Mouse (Mus musculus): ENCODE results near the gene Zfp185. TPM values are rescaled to one million over a fixed set of nuclear protein-coding genes. Genes with fewer than 3 reads are reported as not detected.

The Zfp185 gene
- polyA plus RNA-seq (2015; fragmentation: Nextera tagmentation; extraction: Ambion mirVana), result 15.4 and 17.3 TPM in 2 replicates

DNA sequence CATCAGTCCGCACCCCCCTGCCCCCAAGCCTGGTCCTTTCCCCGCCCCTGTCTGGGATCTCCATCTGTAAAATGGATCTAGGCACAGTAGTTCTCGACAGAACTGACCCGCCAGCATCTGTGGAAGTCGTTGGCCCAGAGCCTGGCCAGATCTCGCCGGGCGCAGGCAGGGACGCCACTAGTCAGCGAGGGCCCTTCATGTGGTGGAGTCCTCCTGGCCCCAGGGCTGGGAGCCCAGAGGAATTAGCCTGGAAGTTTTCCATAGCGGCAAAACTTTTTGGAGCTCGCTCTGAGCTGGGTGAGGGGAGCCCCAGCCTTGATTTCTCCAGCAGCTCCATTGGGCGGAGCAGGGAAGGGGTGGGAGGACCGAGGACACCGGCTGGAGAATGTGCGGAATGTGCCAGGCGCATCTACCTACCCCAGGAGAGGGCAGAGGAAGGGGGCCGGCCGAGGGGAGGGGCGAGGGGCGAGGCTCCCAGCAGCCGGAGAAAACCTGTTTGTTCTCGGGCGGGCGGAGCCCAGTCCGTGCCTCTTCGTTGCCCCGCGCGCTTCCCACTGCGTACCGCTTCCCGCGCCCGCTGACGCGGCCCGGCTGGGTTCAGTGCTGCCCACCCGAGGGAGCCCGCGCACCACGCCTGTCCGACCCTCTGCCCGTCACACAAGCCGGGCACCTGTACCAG, at the start of gene Zfp185:
TSS of gene Zfp185 (plus strand) at position 499 of the 679 bp plus-strand sequence.
- TF ChIP-seq EP300 (optimal IDR thresholded peaks at IDR 0.05) (no peak), CTCF (IDR thresholded peaks at IDR 0.05; ENCODE audit: low read depth) (no peak)
- Histone ChIP-seq H3K27me3 (ENCODE audit: control insufficient read depth, insufficient read depth, low read length) (no peaks in the 10 kb centered on the region), H3K4me1 (replicated peaks; ENCODE audit: control insufficient read depth, insufficient read depth) (no peaks in the 10 kb centered on the region), H3K4me3 (ENCODE audit: low read depth, low read length) (peak within 1 kb of the TSS; percentile 37), H3K27ac (replicated peaks) (no peak within 1 kb of the TSS), H3K4me2 (replicated peaks; ENCODE audit: low read depth) (peak within 1 kb of the TSS; percentile 61), H3K36me3 (ENCODE audit: control insufficient read depth, insufficient read depth, low read length) (no peaks in the 10 kb centered on the region), H3K9me3 (ENCODE audit: control insufficient read depth, low read length) (no peaks in the 10 kb centered on the region), H3K9ac (ENCODE audit: low read length) (peak within 1 kb of the TSS; percentile 45)
- peak; percentile 79 for ATAC-seq (ENCODE audit: low FRiP score, low TSS enrichment)
- DNase-seq (ENCODE audit: low spot score), result peak; percentile 49
- 15% methylated on average over 37 of the region's 45 CpGs for WGBS

DNA sequence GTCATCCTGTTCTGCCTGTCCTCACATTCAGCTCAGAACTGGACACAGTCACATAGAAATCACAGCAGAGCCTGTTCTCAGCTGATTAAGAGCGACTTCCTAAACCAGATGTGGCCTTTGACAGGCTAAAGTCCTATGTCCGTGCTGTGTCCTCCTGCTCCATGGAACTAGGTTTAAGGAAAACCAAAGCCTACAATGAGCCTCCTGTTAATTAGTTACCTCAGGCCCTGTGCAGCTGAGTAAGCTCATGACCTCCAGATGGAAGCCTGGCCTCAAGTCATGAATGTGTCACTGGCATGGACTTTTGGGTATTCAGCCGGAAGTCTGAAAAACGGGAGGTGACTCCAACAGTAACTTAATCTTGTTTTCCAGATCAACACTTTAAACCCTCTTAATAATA, 33.7 kb upstream of the Zfp185 start:
- TF ChIP-seq EP300 (optimal IDR thresholded peaks at IDR 0.05) (no peak), CTCF (IDR thresholded peaks at IDR 0.05; ENCODE audit: low read depth) (no peak)
- no peaks in the 10 kb centered on the region for H3K36me3 ChIP-seq (ENCODE audit: control insufficient read depth, insufficient read depth, low read length)
- no peak overlapping the region for H3K4me2 ChIP-seq (replicated peaks; ENCODE audit: low read depth)
- H3K27me3 ChIP-seq (ENCODE audit: control insufficient read depth, insufficient read depth, low read length), result no peaks in the 10 kb centered on the region
- DNase-seq (ENCODE audit: low spot score) (no peak), ATAC-seq (ENCODE audit: low FRiP score, low TSS enrichment) (no peak)
- WGBS, result 79% methylated on average over 4 of the region's 4 CpGs
- no peak overlapping the region for H3K9ac ChIP-seq (ENCODE audit: low read length)
- no peak overlapping the region for H3K27ac ChIP-seq (replicated peaks)
- no peaks in the 10 kb centered on the region for H3K9me3 ChIP-seq (ENCODE audit: control insufficient read depth, low read length)
- H3K4me1 ChIP-seq (replicated peaks; ENCODE audit: control insufficient read depth, insufficient read depth), result no peaks in the 10 kb centered on the region
- H3K4me3 ChIP-seq (ENCODE audit: low read depth, low read length), result no peak overlapping the region

DNA sequence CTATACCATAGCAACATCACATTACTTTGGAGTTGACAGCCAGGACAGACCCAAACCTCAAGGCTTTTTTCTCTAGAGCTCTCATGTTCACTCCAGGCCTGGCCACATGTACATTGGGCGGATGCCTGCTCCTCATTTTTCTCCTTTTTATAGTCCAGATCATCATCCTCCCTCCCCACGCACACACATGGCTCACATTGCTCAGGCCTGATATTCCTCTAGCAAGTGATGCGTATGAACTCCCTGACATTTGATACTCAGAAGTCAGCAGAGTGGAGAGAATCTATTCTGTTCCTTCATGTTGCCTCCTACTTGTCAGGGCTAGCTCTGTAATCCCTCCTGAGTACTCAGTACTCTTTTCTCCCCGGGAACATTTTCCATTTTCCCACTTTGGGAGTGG, 30.7 kb upstream of the Zfp185 start:
- DNase-seq (ENCODE audit: low spot score) (no peak), ATAC-seq (ENCODE audit: low FRiP score, low TSS enrichment) (no peak)
- H3K4me3 ChIP-seq (ENCODE audit: low read depth, low read length), result no peak overlapping the region
- H3K27me3 ChIP-seq (ENCODE audit: control insufficient read depth, insufficient read depth, low read length), result no peaks in the 10 kb centered on the region
- H3K4me2 ChIP-seq (replicated peaks; ENCODE audit: low read depth), result no peak overlapping the region
- TF ChIP-seq CTCF (IDR thresholded peaks at IDR 0.05; ENCODE audit: low read depth), result no peak
- 84% methylated on average over 4 of the region's 4 CpGs for WGBS
- no peak overlapping the region for H3K9ac ChIP-seq (ENCODE audit: low read length)
- no peaks in the 10 kb centered on the region for H3K4me1 ChIP-seq (replicated peaks; ENCODE audit: control insufficient read depth, insufficient read depth)
- H3K27ac ChIP-seq (replicated peaks), result no peak overlapping the region
- H3K9me3 ChIP-seq (ENCODE audit: control insufficient read depth, low read length), result no peaks in the 10 kb centered on the region
- no peaks in the 10 kb centered on the region for H3K36me3 ChIP-seq (ENCODE audit: control insufficient read depth, insufficient read depth, low read length)

DNA sequence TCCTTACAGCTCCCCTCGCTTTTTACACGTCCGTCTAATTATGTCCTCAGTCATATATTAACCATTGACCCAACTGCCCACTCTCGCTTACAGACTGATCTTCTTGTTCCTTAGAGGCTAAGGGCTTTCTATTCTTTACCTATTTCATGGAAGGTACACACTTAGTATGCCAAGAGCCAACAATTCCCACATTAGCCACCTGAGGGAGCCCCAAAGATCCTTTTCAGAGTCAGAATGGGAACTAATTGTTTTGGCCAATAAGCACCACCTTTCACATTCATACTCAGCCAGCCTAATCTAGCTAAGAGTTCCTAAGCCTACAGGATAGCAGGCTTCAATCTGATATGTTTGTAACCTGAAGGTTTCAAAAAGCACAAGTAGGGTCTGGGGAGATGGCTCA, 26.7 kb upstream of the Zfp185 start:
- Histone ChIP-seq H3K27ac (replicated peaks) (no peak overlapping the region), H3K4me1 (replicated peaks; ENCODE audit: control insufficient read depth, insufficient read depth) (no peaks in the 10 kb centered on the region), H3K9ac (ENCODE audit: low read length) (no peak overlapping the region), H3K4me3 (ENCODE audit: low read depth, low read length) (no peak overlapping the region), H3K27me3 (ENCODE audit: control insufficient read depth, insufficient read depth, low read length) (no peaks in the 10 kb centered on the region), H3K36me3 (ENCODE audit: control insufficient read depth, insufficient read depth, low read length) (no peaks in the 10 kb centered on the region), H3K4me2 (replicated peaks; ENCODE audit: low read depth) (no peak overlapping the region), H3K9me3 (ENCODE audit: control insufficient read depth, low read length) (no peaks in the 10 kb centered on the region)
- 72% methylated on average over 4 of the region's 4 CpGs for WGBS
- TF ChIP-seq EP300 (optimal IDR thresholded peaks at IDR 0.05) (no peak), CTCF (IDR thresholded peaks at IDR 0.05; ENCODE audit: low read depth) (peak; percentile 58)
- ATAC-seq (ENCODE audit: low FRiP score, low TSS enrichment) (no peak), DNase-seq (ENCODE audit: low spot score) (peak; percentile 17)

DNA sequence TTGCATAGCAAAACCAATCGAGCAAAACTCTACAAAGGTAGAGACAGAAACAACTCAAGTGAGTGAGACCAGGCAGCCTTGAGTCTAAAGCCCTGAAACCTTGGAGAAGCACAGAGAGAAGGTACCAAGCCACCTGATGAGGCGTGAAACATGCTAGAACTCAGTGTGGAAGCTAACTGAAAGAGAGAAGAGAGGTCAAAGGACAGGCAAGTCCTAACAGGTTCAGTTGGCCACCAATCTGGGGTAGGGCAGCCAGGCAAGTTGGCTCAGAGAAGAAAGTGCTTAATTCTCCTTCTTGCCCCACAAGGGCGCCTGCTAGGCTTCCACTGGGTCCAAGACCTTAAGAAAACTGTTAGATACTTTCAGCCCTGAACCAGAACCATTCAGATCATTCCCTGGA, 25.6 kb upstream of the Zfp185 start:
- Histone ChIP-seq H3K4me2 (replicated peaks; ENCODE audit: low read depth) (no peak overlapping the region), H3K4me3 (ENCODE audit: low read depth, low read length) (no peak overlapping the region), H3K27me3 (ENCODE audit: control insufficient read depth, insufficient read depth, low read length) (no peaks in the 10 kb centered on the region), H3K27ac (replicated peaks) (no peak overlapping the region), H3K9me3 (ENCODE audit: control insufficient read depth, low read length) (no peaks in the 10 kb centered on the region), H3K4me1 (replicated peaks; ENCODE audit: control insufficient read depth, insufficient read depth) (no peaks in the 10 kb centered on the region), H3K9ac (ENCODE audit: low read length) (no peak overlapping the region), H3K36me3 (ENCODE audit: control insufficient read depth, insufficient read depth, low read length) (no peaks in the 10 kb centered on the region)
- TF ChIP-seq EP300 (optimal IDR thresholded peaks at IDR 0.05), result no peak
- no peak for TF ChIP-seq CTCF (IDR thresholded peaks at IDR 0.05; ENCODE audit: low read depth)
- DNase-seq (ENCODE audit: low spot score) (no peak), ATAC-seq (ENCODE audit: low FRiP score, low TSS enrichment) (no peak)
- WGBS, result 65% methylated on average over 3 of the region's 3 CpGs

DNA sequence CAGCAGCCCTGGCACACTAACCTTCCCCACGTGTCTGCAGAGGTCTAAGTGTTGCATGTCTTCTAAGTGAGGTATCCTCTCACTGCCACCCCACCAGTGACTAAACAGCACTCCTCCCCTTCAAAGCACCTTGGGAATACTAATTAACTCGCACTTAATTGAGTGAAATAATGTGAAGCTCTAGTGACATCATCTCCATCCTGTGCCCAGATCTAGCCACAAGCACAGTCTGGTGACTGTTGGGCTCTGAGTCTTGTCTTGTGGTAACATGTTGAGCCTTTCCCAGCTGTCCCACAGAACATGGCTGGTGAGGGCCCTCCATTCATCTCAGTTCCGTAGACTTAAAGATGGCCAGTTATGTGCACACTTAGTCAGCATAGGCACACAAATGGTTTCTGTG, 24.4 kb upstream of the Zfp185 start:
- Histone ChIP-seq H3K27ac (replicated peaks) (no peak overlapping the region), H3K4me1 (replicated peaks; ENCODE audit: control insufficient read depth, insufficient read depth) (no peaks in the 10 kb centered on the region), H3K9me3 (ENCODE audit: control insufficient read depth, low read length) (no peaks in the 10 kb centered on the region), H3K27me3 (ENCODE audit: control insufficient read depth, insufficient read depth, low read length) (no peaks in the 10 kb centered on the region), H3K4me2 (replicated peaks; ENCODE audit: low read depth) (no peak overlapping the region), H3K9ac (ENCODE audit: low read length) (no peak overlapping the region), H3K36me3 (ENCODE audit: control insufficient read depth, insufficient read depth, low read length) (no peaks in the 10 kb centered on the region), H3K4me3 (ENCODE audit: low read depth, low read length) (no peak overlapping the region)
- DNase-seq (ENCODE audit: low spot score), result no peak
- WGBS, result 81% methylated on average over 3 of the region's 3 CpGs
- ATAC-seq (ENCODE audit: low FRiP score, low TSS enrichment), result no peak
- TF ChIP-seq CTCF (IDR thresholded peaks at IDR 0.05; ENCODE audit: low read depth) (no peak), EP300 (optimal IDR thresholded peaks at IDR 0.05) (no peak)

All from stomach, postnatal 0 days (tissue).